Mouse (Mus musculus) forebrain, postnatal 0 days (tissue): ENCODE data around the gene Tnfaip8l3. TPM values are rescaled to one million over a fixed set of nuclear protein-coding genes. Genes with fewer than 3 reads are reported as not detected.

ENCODE experiments used
- ATAC-seq: fragments of 200-750 bp; cut with Nextera tagmentation; 2 replicates; pipeline ENCODE4 v1.8.0; 2017; ENCODE audit warnings: mild to moderate bottlenecking, moderate library complexity
- DNase-seq: peaks from one replicate; pipeline ENCODE4 v3.0.0-alpha.2; 2015
- H3K27ac ChIP-seq: fragments of 300-500 bp; sonication (generic); 2 replicates; pipeline ENCODE4 v1.5.1; 2014; ENCODE audit warnings: low read depth, mild to moderate bottlenecking, antibody characterized with exemption, low read length, moderate library complexity, mixed read lengths
- H3K27me3 ChIP-seq: fragments of 300-500 bp; sonication (generic); 2 replicates; pipeline ENCODE4 v1.6.1; 2014; ENCODE audit warnings: mild to moderate bottlenecking, low read length, mixed read lengths; ENCODE audit not compliant: insufficient read depth
- H3K36me3 ChIP-seq: fragments of 300-500 bp; sonication (generic); 2 replicates; pipeline ENCODE4 v1.6.1; 2014; ENCODE audit warnings: mild to moderate bottlenecking, moderate library complexity; ENCODE audit not compliant: insufficient read depth
- H3K4me1 ChIP-seq: fragments of 300-500 bp; sonication (generic); 2 replicates; pipeline ENCODE4 v1.6.1; 2014; ENCODE audit warnings: antibody characterized with exemption; ENCODE audit not compliant: insufficient read depth
- H3K4me2 ChIP-seq: fragments of 300-500 bp; sonication (generic); 2 replicates; pipeline ENCODE4 v1.6.1; 2014; ENCODE audit warnings: low read depth, mild to moderate bottlenecking, moderate library complexity
- H3K4me3 ChIP-seq: fragments of 300-500 bp; sonication (generic); 2 replicates; pipeline ENCODE4 v1.5.1; 2014; ENCODE audit warnings: low read depth, low read length, mixed read lengths
- H3K9ac ChIP-seq: fragments of 300-500 bp; sonication (generic); 2 replicates; pipeline ENCODE4 v1.6.1; 2014; ENCODE audit warnings: mild to moderate bottlenecking
- H3K9me3 ChIP-seq: fragments of 300-500 bp; sonication (generic); 2 replicates; pipeline ENCODE4 v1.6.1; 2016; ENCODE audit warnings: low read length
- CTCF ChIP-seq: sonication (generic); IDR thresholded peaks from 2 replicates; pipeline ENCODE4 v1.5.1; 2016; ENCODE audit warnings: antibody characterized with exemption, control low read depth, low read depth
- WGBS: fragments of 180-500 bp; shearing (Covaris S2); extraction: QIAGEN DNeasy Blood & Tissue Kit; methylation state at CpG from one replicate; pipeline ENCODE4 v1.1.7; 2014; 5-methylcytosine and 5-hydroxymethylcytosine counted together
- polyA plus RNA-seq: library from polyadenylated mRNA; unstranded; fragments of >200 nt; fragmentation: Nextera tagmentation; extraction: Ambion mirVana; gene quantifications from 2 replicates; pipeline ENCODE4 v1.2.1, GENCODE M21; 2015
- total RNA-seq: library from RNA; depleted of rRNA; stranded (reverse); fragments of >200 nt; gene quantifications from 2 replicates; pipeline ENCODE4 v1.2.3, GENCODE M21; 2014; rRNA removed

Gene Tnfaip8l3
- total and polyA plus RNA-seq, 2 experiments from 2014 or later: 0.71 to 2.2 TPM

DNA sequence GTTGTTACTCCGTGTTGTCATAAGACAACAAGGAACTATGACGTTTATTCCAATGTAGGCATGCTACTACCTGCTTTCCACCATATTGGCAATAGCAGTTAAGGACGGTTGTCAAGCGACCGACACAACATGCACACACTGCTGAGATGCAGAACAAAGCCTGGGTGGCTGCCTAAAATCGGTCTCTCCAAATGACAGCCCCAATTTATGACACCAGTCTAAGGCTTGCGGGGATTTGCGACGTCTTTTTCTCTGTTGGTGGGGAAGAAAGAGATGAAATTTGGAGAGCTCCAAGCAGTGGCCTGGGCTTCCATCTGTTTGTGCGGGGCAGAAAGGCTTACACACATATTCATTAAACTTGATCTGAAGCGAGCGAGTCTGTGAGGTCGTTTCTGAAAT lies 94.3 kb downstream of the Tnfaip8l3 start:
- no peak for TF ChIP-seq CTCF
- Histone ChIP-seq H3K27me3 (no peaks in the 10 kb centered on the region), H3K9me3 (no peaks in the 10 kb centered on the region), H3K4me3 (peak overlapping the region; percentile 81), H3K9ac (peak overlapping the region; percentile 95), H3K4me1 (peaks cover 9% of the 10 kb centered on the region), H3K36me3 (no peaks in the 10 kb centered on the region), H3K27ac (peak overlapping the region; percentile 97), H3K4me2 (peak overlapping the region; percentile 71)
- 10% methylated on average over 13 of the region's 13 CpGs for WGBS
- ATAC-seq (peak; percentile 65), DNase-seq (peak; percentile 83)

Other genes with a start within 250 kb of the Tnfaip8l3 start
- gene Sln, start 218.2 kb downstream of the Tnfaip8l3 start, total RNA-seq: not detected in 2 replicates
- 0.42 TPM in 2 replicates for gene Sln, start 218.2 kb downstream of the Tnfaip8l3 start, polyA plus RNA-seq
- gene Elmod1, start 93.1 kb downstream of the Tnfaip8l3 start, total RNA-seq: 114 and 134 TPM in 2 replicates
- 19.8 and 27.2 TPM in 2 replicates for gene Elmod1, start 93.1 kb downstream of the Tnfaip8l3 start, polyA plus RNA-seq
- 0.38 and 0.52 TPM in 2 replicates for gene Cyp19a1, start 199.7 kb upstream of the Tnfaip8l3 start, total RNA-seq
- 0.45 and 0.52 TPM in 2 replicates for gene Cyp19a1, start 199.7 kb upstream of the Tnfaip8l3 start, polyA plus RNA-seq
- gene Gldn, start 218.1 kb upstream of the Tnfaip8l3 start, total RNA-seq: 0.62 and 0.71 TPM in 2 replicates
- gene Gldn, start 218.1 kb upstream of the Tnfaip8l3 start, polyA plus RNA-seq: 0.43 and 0.87 TPM in 2 replicates